Mouse (Mus musculus): ENCODE measurements around the gene Dnaja2. TPM values are rescaled to one million over a fixed set of nuclear protein-coding genes. Genes with fewer than 3 reads are reported as not detected.

The Dnaja2 gene
- total RNA-seq (2023), result 130 TPM

DNA sequence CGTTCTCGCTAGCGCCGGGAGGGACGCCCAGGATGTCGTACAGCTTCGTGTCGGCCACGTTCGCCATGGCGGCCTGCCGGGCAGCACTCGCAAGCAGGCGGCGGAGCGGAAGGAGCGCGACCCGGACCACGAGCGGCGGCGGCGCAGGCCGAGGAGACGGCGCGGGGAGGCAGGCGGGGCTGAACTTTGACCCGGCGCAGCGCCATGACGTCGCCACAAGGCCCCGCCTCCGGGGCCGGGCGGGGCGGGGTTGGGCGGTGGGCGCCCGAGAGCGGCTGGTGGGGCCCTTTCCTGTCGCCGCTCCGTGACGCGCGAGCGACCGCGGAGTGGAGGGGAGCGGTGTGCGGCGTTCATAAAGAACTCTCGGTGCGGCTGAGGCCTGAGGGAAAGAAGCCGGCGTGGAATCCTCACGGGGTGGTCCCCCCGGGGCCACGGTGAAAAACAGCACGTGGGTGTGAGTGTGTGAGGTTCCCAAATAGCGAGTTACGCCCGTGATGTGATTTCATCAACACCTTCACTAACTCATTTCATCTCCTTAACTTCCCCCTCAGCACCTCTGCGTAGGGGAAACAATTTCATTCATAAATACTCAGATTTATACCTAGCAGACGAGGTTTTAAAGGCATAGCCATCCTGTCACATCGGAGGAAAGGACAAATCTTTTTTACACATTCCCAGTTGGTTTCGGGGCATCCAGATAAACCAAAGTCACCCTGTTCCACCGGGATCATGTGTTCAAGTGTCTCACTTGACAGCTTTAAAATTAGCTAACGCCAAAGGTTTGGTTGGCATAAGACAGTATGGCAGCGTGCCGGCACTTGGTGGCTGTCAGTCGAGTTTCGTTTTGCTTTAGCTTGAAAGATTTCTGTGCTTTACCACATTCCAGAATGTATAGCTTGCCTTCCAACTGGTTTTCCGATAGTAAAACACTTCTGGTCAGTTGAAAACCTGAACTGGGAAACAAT is at the start of gene Dnaja2:
Gene Dnaja2, minus strand, starts transcription at position 164 of the 965 bp plus-strand sequence.

DNA sequence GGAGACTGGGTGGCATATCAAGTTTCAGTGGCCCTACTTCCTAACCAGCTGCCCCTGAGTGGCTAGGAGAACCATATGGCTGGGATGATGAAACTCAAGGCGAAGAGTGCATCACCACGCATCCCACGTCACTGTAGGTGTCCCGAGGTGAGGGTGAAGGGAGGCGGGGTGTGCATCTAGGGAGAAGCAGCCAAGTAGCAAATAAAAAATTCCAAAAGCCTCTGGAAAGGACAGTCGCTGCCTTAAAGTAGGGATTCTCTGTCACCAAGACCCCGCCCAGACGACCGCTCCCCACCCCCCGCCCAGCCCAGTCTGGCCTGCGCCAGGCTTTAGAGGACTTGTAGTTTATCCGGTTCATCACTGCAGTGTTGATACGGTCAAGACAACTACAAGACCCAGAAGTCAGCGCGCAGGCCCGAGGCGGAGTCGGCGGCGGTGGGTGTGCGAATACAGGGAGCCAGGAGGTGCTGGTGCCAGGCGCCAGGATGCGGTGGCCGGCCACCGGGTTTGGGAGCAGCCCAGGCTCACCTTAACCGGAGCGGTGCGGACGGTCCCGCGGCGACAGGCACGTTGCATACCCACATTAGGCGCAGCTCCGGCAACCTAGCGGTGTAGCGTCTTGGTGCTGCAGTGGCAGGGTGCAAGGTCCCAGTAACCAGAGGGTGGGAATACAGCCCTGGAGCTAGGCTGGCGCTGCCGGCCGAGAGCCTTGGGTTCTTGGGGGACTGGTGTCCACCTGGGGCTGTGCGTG is 62.8 kb downstream of the Dnaja2 start, which contains the start of gene Gpt2:
Gene Gpt2, plus strand, starts transcription at position 452 of the 751 bp plus-strand sequence.

Other genes starting within 250 kb of the Dnaja2 start
- gene Mylk3, start 169.0 kb downstream of the Dnaja2 start, total RNA-seq (2023), result not detected
- 14.1 TPM for gene 4921524J17Rik, start 122.5 kb downstream of the Dnaja2 start, total RNA-seq (2023)
- gene Gpt2, start 62.8 kb downstream of the Dnaja2 start, total RNA-seq (2023), result 1.1 TPM
- 3.2 TPM for gene Neto2, start 145.6 kb upstream of the Dnaja2 start, total RNA-seq (2023)

Data from CD8-positive naive resting alpha-beta T cell, adult 57 days (primary cell).